Mouse (Mus musculus): ENCODE data around the gene Ang.

Gene Ang

DNA sequence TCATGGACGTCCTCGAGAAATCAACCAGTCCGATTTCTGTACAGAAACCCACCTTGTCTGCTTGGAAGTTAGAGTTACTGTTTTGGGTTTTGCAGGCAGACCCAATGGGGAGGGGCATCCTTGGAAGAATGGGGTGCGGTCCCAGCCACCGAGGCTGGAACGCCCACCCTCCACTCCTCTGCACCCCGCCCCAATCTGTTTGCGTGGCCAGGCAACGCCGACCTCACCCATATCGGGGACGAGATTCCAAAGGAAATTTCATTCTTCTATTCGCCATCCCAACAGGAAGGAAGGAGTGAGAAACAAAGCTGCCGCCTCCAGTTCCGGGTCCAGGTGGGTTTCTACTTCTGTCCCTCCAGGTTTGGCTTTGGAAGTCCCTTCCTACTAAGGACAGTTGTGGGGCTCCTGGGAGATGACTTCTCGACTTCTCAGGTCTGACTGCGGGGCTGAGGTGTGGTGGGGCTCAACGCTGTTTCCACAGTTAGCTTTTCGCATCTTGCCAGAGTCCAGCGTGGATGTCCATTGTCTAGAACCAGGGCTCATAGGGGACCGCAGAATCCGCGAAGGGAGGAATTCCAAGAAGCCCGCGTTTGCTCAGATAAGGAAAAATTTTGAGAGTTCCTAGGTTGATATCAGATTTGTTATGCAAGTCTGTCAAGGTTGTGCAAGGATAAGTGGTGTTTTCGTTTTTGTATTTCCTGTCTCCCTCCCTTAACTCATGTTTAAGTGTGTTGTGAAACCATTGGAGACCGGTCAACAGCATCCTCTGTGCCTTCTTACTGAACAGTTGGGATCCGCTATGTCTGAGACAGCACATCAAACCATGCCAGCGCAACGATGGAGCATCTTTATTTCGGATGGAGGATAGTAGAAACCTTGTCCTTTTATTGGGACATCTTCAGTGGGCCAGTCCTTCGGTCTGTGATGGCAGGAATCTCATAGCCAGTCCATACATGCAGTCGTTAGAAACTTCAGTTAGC, at the start of gene Ang, which contains the start of gene Rnase4:
TSS of gene Ang (plus strand) at position 230 of the 980 bp plus-strand sequence.
TSS of gene Rnase4 (plus strand) at position 157 of the 980 bp plus-strand sequence.
- DNase-seq (ENCODE audit: low spot score in 2 of 2) = peak in 1 of 2 experiments; percentile 38

DNA sequence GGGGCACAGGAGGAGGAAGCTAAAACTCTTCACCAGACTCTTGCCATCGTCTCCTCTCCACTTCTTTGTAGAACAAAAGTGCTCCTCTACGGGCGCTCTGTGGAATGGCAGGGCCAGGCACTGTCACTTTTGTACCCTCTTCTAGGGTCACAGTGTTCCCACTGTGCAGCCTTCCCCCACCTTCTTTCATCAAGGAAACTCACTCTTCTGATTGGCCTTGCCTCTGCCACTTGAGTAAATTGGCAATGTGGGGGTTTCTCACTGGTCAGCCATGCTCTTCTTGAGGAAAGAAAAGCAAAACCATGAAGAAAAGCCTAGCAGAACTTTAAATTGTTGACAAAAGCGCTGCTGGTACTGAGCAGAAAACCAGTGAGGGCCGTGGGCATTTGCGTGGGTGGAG, 49.2 kb upstream of the Ang start, which contains the start of gene Rnase9:
TSS of gene Rnase9 (minus strand) at position 101 of the 400 bp plus-strand sequence.
- DNase-seq (ENCODE audit: low spot score in 2 of 2) = no peak

DNA sequence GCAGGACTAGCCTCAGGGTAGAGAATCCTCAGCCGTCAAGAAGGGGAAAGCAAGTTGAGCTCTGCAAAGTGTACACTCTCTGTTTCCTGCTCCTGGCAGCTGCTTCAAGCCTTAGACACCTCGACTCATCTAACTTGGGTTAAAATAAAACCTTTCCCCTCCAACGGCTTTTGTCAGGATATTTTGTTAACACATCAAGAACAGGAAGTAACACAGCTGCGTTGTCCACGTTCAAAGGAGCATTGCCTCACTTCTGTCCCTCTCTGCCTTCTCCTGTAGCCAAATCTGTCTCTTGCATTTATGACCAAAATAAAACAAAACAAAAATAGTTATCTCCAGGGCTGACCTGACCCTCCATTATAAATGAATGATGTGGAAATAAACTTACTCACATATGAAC, 43.1 kb upstream of the Ang start:
- DNase-seq (ENCODE audit: low spot score in 2 of 2) = no peak

DNA sequence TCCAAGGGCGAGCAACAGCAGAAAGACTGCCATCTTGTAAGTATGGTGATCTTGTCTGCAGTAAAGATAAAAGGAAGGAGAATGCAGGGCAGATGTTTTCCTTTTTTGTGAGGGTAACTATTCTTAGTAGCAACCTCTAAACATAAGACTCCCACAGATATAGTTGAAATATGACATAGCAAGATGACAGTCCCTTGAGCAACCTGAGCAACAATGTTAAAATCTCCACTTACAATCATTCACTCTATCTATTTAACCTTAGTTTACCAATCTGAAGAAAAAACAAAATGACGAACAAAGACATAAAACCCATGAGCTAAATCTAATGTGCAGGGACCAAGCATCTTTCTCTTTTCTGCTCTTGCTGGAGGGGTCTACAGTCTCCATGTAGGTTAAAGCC, 40.9 kb upstream of the Ang start, which contains the start of gene Rnase11:
TSS of gene Rnase11 (minus strand) at position 101 of the 400 bp plus-strand sequence.
- no peak for DNase-seq (ENCODE audit: low spot score in 2 of 2)

DNA sequence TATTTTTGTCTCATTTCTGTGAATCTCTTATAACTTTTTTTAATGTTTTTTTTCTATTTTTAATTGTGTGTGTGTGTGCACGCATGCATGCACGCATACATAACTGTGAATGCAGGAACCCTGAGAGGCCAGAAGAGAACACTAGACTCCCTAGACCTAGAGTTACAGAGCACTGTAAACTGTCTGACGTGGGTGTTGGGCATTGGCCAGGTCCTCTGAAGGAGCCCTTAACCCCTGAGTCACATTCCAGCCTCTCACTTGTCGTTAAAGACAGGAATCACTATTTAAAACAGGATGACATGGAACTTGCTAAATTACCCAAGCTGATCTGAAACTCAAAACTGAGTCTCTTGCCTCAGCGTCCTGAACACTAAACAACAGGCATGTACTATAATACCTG, 39.0 kb upstream of the Ang start:
- no peak for DNase-seq (ENCODE audit: low spot score in 2 of 2)

DNA sequence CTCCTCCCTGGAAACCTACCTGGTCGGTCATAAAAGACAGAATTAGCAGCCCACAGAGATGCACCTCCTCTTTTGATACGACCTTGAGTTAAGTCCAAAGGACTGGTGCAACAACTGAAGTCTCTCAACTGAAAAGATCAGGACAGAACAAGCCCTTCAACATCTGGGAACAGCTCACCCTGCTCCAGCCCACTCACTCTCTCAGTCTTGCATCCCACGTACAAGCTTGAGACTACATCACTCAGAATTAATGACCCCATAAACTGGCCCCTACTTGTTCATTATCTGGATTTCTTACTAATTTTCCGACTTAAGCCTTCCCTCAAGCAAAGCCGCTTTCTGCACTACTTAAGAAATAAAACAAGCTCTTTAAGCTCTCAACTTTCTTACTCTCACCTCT, 37.8 kb upstream of the Ang start:
- DNase-seq (ENCODE audit: low spot score in 2 of 2) = no peak

DNA sequence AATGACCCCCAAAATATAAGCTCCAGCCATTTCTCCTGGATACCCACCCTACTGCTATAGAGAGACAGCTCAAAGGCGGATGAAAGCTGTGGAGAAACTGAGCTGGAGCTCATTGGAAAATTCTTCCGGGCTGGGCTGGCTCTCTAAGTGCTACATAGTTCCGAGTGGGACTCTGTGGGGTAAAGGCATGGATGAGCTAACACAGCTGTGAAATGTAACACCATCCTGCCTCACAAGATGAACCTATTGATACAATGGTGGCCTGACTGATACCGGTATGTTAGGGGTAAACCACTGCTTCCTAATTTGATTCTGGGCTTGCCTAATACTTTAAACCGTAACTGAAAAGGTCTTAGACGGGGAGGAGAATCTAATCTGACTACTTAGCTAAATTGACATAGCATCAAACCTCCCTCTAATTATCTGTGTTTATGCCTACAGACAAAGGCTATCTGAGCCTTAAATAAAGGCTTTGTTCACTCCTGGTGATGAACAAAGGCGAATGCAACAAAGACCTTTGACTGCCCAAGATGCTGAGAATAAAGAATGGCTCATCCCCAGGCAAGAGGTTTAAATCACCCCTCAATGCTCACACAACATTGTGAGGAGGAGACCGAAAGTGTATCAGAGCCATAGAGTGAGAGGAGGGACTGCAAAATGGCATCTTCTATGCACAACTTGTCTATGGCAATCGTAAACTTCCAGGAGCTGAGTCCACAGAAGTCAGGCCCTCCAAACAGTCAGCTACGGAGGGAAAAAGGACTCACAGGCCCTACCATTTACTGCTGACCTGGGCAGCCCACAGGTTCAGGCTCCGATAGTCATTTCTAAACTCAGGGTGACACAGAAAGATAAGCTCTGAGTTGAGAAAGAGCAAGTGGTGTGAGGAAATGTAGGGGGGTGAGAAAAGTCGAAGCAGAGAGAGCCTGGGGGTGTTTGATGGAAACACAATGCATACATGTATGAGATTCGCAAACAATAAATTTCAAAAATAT, 36.4 kb upstream of the Ang start:
- no peak for DNase-seq (ENCODE audit: low spot score in 2 of 2)

DNA sequence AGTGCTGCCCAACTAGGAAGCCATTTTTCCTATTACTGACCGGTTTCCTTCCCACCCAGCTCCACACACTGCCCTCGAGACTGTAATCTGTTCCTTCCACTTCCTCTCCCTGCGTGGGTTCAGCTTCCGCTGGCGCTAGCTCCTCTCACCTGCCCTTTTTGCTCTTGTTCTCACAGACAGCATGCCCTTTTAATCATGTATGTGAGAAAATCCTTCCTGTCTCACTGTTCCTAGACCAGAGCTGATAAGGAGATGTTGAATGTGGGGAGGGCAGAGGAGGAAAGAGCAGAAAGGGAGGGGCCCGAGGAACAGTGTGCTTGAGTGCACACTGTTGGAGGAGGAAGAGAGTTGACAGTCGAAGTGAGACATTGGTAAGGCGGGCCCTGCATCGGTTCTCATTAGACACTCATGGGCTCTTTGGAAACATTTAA, 33.5 kb upstream of the Ang start, which contains the start of gene Rnase12:
TSS of gene Rnase12 (minus strand) at position 261 of the 431 bp plus-strand sequence.
- DNase-seq (ENCODE audit: low spot score in 2 of 2) = no peak

DNA sequence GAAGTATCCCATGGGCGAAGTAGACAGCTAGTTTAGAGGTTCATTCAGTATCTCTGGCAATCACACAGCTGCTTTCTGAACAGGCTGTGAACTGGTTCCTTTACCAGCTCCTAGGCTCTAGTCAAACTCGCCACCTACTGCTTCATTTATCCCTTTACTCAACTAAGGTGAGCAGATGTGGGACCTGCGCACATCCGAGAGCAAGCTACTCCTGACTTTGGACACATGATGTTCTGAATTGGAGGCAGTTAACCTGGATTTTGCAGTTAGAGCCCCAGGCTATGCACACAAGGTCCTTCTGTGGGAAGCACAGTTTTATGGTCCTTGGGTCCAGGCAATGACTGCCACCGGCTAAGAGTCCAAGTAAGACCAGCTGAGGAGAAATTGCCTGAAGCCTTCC, 30.2 kb upstream of the Ang start:
- DNase-seq (ENCODE audit: low spot score in 2 of 2) = no peak

DNA sequence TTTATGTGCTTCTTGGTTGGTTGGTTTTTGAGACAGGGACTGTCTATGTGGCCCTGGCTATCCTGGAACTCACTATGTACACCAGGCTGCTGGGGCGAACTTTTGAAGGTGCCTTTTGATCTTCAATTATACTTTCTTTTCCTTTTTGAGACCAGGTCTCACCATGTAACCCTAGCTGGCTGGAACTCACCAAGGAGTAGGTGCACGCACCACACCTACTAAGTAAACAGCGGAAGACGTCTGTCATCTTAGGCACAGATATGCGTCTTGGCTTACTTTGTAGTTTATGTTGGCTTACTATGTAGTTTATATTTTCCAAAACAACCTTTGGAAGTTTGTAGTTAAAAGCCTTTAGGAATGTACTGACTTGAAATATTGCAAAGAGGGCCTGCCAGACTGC, 22.0 kb upstream of the Ang start:
- no peak for DNase-seq (ENCODE audit: low spot score in 2 of 2)

DNA sequence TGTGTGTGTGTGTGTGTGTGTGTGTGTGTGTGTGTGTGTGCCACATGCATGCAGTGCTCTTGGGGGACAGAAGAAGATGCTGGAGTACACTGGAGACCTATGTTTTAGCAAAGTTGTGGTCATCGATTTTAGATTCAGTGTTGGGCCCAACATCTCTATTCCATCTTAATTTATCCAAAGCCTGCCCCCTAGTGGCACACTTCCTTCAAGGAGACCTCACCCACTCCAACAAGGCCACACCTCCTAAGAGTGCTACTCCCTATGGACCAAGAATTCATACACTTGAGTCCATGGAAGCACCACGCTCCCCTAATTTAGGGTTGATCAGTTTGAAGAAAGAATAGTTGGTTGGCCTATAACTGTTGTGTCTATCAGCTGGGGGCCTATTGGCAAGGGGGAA, 21.3 kb upstream of the Ang start:
- peak in 1 of 2 experiments; percentile 10 for DNase-seq (ENCODE audit: low spot score in 2 of 2)

DNA sequence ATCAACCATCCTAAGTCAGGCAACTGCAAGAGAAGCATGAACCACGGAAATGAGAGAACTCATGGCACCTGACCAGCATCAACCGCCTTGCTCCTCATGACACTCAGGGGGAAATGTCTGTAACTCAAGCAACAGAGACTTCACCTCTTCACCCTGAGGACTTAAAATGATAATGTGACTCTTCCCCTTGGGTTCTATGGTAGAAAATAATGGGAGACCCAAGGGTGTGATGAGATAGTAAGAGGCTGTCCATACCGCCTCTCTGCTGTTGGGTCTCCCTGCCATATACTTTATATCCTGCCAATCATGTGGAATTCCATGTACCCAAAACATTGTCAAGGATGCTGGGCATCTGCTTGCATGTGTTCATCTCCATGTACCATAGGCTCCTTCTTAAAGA, 16.6 kb upstream of the Ang start, which contains the start of gene Olfr750:
TSS of gene Olfr750 (minus strand) at position 101 of the 400 bp plus-strand sequence.
- DNase-seq (ENCODE audit: low spot score in 2 of 2) = no peak

DNA sequence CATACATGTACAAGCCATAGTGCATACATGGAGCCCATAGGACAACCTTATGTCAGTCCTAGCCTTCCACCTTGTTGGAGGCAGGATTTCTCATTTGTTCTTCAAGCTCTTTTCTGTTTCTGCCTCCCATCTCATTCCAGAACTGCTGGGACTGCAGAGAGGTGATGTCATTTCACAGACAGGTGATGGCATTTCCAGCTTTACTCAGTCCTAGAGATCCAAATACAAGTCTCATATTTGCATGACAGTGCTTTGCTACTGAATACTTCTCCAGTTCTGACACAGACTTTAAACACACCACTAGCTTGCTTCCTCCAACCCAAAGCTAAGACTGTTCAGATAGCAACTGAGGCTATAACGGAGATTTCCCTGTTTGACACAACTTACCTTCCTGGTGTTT, 11.8 kb upstream of the Ang start:
- no peak for DNase-seq (ENCODE audit: low spot score in 2 of 2)

DNA sequence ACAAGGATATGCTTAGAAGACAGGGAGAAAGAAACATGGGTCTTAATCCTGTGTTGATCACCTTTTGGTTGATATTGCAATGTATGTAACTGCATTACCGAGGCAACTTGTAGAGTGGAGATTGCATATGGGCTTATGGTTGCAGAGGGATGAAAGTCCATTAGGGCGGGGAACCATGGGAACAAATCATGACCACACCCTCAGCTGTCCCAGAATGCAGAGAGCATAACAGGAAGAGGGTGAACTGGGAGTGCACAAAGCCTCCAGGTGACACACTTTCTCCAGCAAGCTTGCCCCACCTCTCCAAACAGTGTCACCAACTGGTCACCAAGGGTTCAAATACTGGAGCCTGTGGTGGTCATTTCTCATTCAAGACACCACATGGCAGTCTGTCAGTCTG, 9.9 kb upstream of the Ang start:
- no peak for DNase-seq (ENCODE audit: low spot score in 2 of 2)

DNA sequence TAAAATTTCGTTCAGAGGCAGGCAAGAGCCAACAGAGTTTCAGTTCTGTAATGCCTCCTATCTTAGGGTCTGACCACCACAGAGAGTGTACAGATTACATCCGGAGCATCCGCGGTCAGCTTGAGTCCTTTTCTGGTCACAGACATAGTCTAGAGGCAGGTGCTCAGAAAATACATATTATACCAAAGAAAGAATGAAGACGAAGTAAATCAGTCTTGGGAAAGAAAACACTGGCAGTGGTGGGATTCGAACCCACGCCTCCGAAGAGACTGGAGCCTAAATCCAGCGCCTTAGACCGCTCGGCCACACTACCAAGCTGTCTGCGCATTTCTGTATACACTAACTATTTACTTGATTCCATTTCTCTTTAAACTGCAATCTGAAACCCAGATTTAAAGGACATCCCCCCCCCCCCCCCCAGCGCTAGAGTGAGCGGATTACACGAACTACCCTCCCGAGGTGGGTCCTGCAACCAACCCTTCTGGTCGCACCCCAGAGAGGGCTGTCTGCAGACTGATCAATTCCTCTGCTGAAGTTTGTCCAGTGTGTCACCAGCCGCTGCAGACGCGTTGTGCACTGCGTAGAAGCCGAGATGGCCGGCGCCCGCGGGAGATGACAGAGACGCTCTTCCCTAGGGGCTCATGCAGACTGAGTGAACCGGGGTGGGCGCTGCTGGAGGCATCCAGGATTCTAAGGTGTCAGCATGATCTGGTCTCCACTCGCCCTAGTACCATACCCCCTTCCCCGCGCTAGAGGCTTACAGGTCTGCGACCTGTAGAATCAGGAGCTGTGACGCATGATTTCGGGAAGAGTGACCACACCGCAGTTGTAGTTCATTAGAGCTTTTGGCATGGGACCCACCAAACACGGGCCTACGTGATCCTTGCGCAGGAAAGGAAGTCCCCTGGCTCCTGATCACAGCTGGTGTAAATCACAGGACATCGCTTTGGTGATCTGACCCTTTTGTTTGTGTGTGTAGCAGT, 8.1 kb upstream of the Ang start:
- DNase-seq (ENCODE audit: low spot score in 2 of 2) = peak in 1 of 2 experiments; percentile 26

DNA sequence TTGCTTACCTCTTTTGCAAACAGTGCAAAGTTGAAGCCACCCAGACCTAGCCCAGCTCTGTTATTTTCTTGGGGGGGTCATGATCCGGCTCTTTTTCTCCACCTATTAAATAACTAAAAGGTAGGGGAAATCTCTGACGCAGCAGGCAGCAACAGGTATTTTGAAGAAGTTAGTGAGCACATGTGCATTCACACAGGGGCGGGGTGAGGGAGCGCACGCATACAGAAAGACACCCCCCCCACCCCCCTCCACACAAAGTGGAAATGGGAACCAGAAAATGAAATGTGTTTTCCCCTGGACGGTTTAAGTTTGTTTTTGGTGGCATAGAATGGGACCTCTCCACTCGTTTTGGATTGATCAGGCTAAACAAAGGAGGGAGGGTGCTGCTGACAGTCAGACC, 7.1 kb upstream of the Ang start:
- DNase-seq (ENCODE audit: low spot score in 2 of 2) = no peak

DNA sequence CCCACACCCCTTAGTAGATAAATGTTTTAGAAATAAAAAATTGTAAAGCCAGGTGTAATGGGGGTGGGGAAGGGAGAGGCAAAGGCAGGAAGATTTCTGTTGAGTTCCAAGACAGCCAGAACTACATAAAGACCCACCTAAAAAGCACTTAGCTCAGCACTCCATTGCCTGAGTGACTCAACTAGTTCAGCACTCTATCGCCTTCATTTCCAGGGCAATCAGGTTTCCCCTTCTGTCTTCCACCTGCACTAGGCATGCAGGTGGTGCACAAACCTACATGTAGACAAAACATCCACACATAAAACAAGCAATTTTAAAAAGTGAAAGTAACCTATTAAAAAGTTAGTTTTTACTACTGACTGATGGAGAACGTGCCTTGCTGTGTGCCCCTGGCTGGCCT, 5.9 kb upstream of the Ang start:
- DNase-seq (ENCODE audit: low spot score in 2 of 2) = no peak

DNA sequence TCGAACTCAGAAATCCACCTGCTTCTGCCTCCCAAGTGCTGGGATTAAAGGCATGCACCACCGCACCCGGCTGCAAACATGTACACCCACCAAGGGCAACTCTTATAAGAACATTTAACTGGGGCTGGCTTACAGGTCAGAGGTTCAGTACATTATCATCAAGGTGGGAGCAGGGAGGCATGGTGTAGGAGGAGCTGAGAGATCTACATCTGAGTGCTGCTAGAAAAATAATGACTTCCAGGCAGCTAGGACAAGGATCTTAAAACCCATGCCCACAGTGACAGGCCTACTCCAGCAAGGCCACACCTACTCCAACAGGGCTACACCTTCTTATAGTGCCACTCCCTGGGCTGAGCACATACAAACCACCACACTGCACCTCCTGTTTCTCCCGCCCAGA, 5.0 kb upstream of the Ang start:
- DNase-seq (ENCODE audit: low spot score in 2 of 2) = no peak

DNA sequence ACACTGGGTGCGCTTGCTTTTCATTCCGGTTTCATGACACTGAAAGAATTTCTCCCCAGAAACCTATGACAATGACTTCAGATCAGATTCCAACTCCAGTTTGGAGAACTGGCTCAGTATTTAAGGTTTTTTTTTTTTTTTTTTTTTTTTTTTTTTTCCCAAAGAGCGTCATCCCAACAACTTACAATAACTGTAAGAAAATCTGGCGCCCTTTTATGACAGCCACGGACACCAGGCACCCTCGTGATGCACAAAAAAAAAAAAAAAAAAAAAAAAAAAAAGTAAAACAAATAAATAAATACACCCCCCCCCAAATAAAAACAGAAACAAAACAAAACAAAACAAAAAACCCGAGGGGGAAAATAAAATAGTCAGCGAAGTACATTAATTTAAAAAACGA, 3.2 kb upstream of the Ang start:
- DNase-seq (ENCODE audit: low spot score in 2 of 2) = no peak

DNA sequence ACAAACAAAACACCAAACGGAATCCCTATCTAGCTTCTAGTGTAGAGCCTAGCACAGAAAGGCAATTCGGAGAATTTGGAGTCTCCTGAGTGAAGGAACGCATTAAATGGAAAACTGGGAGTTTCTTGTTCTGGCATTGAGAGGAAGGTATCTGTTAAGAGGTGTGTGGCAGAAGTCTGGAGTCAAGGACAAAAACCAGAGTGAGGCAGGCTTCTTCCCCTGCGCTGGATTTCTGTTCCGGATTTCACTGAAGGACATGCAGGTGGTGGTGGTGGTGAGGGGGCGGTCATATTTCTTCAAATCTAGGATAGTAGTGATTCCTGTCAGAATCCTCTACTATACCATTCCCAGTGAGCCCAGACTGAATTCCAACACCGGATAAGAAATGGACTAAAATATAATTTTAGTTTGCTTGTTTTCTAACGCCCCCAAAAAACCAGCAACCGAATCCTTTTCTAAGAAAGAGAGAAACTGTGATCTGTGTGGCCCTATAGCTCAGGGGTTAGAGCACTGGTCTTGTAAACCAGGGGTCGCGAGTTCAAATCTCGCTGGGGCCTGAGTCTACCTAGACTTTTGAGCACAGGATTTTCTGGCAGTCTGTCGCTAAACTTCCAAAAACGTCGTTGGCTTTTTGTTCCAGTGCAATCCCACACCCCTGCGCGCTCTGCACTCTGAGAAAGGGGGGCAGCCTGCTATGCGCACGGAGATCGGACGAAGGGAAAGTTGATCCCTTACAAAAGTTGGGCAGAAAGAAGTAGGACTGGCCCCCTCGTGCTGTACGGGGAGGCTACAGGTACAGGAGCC, 2.6 kb upstream of the Ang start:
- peak; percentile 29 to 77 for DNase-seq (ENCODE audit: low spot score in 2 of 2)
